Mouse (Mus musculus) megakaryocyte, embryonic 14.5 days (primary cell): ENCODE data around the gene Chd4.

ENCODE experiments used
- FLI1 ChIP-seq: IDR thresholded peaks from 2 replicates; pipeline ENCODE4 v1.6.1; 2012; ENCODE audit warnings: low read length, inconsistent platforms, mixed read lengths
- GATA1 ChIP-seq: IDR thresholded peaks from 3 replicates; pipeline ENCODE4 v1.6.1; 2012; ENCODE audit warnings: mixed read lengths, low read length, inconsistent platforms, borderline replicate concordance

DNA sequence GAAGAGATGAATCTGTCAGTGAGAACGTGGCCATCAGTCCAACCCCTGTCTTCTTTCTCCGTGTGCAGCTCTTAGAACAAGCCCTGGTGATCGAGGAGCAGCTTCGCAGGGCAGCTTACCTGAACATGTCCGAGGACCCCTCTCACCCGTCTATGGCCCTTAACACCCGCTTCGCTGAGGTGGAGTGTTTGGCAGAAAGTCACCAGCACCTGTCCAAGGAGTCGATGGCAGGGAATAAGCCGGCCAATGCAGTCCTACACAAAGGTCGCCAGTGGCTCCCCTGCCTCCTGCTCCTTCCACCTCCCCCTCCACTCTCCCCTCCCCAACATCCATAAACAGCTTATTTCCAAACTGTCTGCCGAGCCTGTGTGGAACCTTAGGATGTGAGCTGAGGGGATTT, 32.9 kb downstream of the Chd4 start:
- TF ChIP-seq GATA1 (no peak), FLI1 (no peak)
